Mouse (Mus musculus) cerebellum, adult 9-10 months (tissue): ENCODE measurements at regions not wholly inside any gene's neighbourhood (a gene's known extent, or its start where the extent isn't known, plus 50 kb on each side); places are given as distances from the start of the nearest gene placed in this dataset.
A peak's percentile ranks its signal among the peaks of the same experiment; 100 is the strongest.

Source experiments
- DNase-seq: peaks from one replicate; pipeline ENCODE4 v3.0.0; 2022

DNA sequence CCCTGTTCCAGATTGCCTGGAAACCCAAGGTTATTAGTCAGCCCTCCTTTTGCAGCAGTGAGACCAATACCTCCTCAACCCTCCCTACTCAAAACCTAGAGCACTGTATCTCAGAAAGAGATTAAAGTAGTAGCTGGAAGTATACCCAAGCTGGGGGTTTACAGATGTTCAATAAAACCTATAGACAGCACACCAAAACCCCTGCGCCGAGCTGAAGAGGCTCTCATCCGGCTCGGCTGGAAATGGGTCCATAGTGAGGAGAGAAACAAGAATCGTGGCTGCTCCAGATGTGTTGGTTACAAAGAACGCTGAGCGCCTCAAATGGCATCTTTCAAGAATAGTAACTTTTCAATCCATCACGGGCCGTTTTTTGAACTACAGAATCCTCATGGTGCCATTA, 273.7 kb downstream of the Rwdd3 start:
- no peak for DNase-seq

DNA sequence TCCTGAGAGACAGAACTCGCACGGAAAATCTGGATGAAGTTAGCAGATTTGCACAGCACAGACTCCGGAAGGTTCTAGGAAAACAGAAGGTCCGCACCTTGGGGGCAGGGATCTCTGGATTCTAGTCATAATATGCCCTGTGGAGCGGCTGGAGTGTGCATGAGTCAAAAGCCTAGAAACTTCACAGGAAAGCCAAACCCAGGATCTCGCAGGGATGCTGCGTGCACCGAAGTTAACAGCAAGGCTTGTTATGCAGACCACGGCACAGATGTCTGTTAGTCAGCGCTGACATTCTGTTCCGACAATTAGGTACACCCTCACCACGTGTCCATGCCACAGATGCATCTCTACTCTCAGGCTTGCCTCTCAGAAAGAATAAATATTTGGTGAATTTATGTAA, 274.3 kb downstream of the Rwdd3 start:
- peak; percentile 82 for DNase-seq

GRCm38 (mm10) chr3:120886063-120886841, 285.2 kb downstream of the Rwdd3 start:
- peak; percentile 83 for DNase-seq

- no peak for DNase-seq
These were observed 286.1 kb downstream of the Rwdd3 start for GRCm38 (mm10) chr3:120885401-120885800.

DNA sequence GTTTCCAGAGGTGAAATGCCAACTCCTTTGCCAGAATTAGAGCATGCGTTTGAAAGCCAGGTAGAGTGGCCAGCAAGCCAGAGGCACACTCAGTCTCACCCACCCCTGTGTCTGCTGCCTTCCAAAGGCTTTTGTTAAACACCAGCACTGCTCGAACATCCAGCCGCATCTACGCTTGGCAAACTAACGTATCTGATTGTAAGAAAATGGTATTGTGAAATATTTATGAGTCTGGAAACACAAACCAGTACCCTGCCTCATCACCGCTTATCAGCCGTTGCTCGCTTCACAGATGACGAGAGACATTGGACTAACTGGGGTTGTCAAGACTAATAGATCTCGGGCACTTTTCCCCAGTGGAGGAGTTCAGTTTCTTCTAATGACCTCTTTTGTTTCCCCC, 287.3 kb downstream of the Rwdd3 start:
- DNase-seq, result no peak

GRCm38 (mm10) chr3:120883650-120884049, 287.8 kb downstream of the Rwdd3 start:
- peak; percentile 49 for DNase-seq

DNA sequence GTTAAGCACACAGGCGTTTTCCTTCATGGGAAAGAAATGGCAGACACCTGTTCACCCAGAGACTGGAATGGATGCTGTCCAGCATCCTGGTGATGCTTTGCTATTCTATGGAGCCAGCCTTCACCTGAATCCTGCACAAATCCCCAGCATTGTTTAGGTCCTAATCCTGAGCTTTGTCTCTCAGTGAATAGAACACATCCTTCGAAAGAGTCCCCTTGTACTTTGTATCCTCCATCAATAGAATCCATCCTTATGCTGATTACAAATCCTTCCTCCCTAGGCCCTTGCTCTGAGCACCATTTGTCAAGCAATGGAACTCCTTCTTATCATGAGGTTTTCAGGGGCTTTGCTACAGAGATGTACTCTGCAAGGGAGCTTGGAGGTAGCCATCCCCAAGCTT, 292.1 kb downstream of the Rwdd3 start:
- no peak for DNase-seq

GRCm38 (mm10) chr3:120875740-120876139, 295.8 kb downstream of the Rwdd3 start:
- no peak for DNase-seq

GRCm38 (mm10) chr3:120865036-120865435, 306.5 kb downstream of the Rwdd3 start:
- DNase-seq, result no peak

- DNase-seq, result no peak
These were observed 309.9 kb downstream of the Rwdd3 start for GRCm38 (mm10) chr3:120861641-120862040.

DNA sequence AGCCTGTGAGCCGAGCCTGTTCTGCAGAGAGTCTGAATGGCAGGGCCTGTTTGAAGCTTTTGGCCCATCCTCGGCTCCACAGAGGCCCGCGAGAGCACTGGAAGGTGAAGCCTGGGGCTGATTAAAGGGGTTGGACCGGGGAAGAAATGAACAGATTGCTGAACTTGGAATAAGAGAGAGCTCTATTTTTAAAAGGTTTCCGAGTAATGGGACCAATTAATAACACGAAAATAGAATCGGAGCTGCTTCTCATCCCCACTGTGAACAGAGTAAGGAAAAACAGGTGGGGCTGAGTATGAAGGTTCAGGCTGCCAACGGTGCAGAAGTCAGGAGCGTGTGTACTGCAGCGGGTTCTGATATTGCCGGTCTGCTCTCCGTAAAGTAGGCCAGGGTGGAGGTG, 313.2 kb downstream of the Rwdd3 start:
- peak; percentile 91 for DNase-seq

- DNase-seq, result no peak
These were observed 317.2 kb downstream of the Rwdd3 start for GRCm38 (mm10) chr3:120854322-120854721.

DNA sequence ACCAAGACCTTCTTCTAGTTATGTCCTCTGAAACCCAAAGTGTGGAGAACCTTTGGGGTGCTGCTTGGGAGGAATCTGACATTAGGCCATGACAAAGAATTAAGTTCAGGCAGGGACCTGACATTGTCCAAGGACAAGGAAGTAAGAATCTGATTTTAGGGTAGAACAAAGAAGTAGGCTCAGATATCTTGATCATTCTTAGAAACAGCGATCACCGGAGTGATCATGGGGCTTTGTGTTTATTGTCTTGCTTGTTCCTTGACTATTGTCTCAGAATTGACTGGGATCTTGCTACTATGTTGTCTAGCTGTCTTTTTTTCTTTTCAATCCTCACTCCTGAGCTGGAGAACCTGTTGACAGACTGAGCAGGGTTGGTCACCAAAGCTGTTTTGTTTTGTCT, 327.9 kb downstream of the Rwdd3 start:
- DNase-seq, result no peak

DNA sequence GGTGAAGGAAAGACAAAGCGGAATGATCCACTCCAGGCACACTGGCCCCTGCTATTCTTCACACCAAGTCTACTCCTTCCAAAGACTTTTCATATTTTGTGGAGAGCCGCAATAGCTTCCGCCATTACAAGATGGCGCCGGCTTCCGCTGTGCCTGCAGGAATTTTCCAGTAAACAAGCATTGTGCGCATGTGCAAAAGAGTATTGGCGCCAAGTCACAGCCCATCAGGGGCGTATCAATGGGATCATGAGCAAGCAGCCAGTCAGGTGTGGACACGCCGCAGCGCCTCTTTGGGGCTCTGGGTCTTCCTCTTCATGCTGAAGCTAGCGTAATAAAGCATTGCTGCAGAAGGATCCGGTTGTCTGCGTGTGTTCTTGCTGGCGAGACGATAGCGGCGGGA, 348.0 kb downstream of the Rwdd3 start:
- no peak for DNase-seq

GRCm38 (mm10) chr3:120811901-120812300, 359.6 kb downstream of the Rwdd3 start:
- no peak for DNase-seq

DNA sequence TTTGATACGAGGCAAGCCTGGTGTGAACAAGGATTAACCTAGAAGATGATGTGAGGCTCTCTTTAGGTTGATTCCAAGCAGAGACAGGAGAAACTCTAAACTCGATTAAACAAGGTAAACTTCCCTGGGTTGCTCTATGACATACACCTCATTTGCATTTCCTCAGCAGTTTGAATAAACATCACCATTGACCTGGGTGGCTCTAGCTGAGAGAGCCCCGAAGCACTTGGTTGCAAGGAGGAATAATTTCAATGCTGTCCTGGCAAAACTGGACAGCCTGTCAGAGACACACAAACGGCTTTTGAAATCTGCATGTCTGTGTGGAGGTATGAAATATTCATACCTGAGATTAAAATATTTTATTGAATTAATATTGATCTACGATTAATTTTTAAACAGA, 361.0 kb downstream of the Rwdd3 start:
- no peak for DNase-seq

DNA sequence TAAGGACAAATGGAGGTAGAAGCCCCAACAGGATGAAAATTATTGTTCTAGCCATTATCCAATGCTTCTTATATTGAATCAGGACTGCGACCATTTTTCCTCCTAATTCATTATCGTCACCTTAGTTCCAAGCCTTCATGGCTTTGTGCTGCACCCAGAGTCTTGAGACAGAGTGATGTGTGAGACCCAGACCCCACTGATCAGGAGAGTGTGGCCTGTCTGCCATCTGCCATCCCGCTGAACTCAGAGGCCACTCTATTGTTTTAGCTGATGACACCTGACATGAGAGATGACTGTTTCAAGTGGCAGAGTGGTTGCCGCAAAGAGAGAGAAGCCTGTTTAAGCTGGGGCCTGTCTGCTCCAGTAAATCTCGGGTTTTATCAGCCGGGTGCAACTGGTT, 361.4 kb downstream of the Rwdd3 start:
- DNase-seq, result no peak

DNA sequence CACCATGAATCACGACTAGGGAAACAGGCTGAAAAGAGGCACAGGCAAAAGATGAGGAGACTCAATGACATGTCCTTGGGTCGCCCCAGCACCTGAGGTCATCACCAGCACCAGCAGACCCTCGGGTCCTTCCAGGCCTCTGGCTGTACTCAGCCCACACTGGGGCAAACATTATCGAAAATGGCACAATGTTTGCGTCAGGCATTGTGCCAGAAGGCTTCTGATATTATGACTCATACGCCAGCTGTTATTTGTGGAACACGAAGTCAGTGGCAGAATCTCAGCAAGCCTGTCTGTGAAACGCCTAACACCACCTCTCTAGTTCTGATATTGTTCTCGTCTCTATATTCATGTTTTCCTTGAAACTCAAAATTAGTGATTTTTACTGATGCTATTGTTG, 384.8 kb downstream of the Rwdd3 start:
- DNase-seq, result no peak

DNA sequence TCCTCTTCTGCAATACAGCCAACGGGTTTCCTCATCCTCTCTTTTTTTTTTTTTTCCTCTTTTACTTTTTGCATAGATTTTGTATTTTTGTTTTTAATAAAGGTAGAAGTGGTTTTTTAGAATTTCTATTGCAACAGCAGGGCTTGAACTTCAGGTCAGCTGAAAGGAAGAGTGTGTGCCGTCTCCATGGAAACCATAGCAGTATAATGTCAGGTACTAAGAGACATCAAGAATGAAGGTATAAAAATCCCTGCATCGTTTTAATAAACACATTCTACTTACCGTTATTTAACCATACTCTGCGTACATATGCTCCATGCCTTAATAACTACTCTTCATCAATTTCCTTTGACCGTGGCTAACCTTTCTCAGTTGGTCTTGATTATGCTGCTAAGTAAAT, 390.0 kb downstream of the Rwdd3 start:
- DNase-seq, result no peak

- DNase-seq, result no peak
These were observed 392.4 kb downstream of the Rwdd3 start for GRCm38 (mm10) chr3:120779091-120779490.

GRCm38 (mm10) chr3:120774951-120775350, 396.5 kb downstream of the Rwdd3 start:
- no peak for DNase-seq

GRCm38 (mm10) chr3:120761681-120762080, 409.8 kb downstream of the Rwdd3 start:
- DNase-seq, result no peak

- no peak for DNase-seq
These were observed 410.3 kb downstream of the Rwdd3 start for GRCm38 (mm10) chr3:120761223-120761622.

DNA sequence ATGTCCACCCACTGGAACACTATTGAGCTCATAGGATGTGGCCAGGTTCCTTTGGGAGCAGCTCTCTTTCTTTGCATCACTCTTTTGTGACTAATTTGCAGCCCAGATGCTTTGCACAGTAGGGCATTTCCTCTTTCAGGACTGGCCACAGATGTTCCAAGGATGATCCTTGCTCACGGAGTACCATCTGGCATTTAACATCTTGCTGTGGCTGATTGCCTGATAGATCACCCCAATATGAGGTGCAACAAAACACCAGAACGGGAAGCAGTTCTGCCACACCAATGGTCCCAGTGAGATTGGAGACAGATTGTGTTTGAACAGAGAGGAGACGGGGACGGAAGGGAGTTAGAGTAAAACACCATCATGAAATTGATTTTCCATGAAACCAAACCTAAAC, 423.0 kb downstream of the Rwdd3 start:
- DNase-seq, result no peak

GRCm38 (mm10) chr3:120747678-120748077, 423.8 kb downstream of the Rwdd3 start:
- no peak for DNase-seq
